Mouse (Mus musculus): Measurements from ENCODE around the gene Cbfa2t2.
"Not testable (repeated sequence)": the region's sequence is repeated elsewhere in the genome, so short reads cannot be mapped to it uniquely, and the experiment has no call there.

Gene Cbfa2t2

DNA sequence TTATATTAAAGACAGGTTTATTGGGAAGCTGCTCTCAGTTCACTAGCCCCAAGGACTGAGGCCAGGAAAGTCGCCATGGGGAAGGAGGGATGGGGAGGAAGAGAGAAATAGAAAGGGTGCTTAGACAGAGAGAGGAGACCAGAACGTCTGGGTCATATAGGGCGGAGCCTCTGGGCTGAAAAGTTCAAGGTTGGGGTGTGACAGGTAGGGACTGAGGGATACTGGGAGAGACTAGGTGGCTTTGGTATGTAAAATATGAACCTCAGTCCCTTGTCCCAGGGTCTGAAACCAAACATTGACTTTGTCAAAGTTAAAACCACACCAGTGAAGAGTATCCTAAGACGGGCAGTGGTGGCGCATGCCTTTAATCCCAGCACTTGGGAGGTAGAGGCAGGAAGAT lies 30.9 kb downstream of the Cbfa2t2 start:
- DNase-seq (ENCODE audit: low spot score in 2 of 2) = no peak

DNA sequence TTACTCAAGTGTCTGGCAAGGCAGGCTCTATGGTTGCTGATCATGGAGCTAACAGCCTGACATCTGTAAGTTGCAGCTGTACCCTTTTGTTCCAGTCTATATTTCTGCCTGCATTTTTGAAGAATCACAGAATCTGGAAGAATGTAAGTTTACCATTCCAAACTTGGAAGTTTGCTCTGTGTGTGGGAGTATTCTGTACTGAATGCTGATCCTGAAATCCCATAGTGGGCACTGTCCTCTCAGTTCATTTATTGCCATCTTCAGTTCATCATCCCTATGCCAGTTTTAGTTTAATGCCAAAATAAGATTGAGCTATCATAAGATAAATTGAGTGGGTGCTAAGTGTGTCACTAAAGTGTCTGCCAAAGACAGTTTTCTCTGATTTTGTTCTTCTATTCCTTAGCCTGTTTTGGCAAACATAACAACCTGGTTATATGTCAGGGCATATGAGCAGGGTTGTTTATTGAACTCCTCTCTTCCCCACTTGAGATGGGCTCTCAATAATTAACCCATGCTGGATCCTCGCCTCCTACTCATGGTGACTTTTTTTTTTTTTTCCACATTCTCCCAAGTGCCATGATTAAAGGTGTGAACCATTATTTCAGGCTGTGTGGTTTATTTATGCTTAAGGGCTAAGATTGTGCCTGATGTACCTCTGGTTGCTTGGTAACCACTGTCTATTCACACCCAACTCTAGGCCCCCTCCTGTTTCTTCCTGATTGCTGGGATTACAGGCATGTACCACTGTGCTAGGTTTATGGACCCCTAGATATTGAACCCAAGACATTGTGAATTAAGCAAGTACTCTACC lies 38.2 kb downstream of the Cbfa2t2 start:
- DNase-seq (ENCODE audit: low spot score in 2 of 2) = no peak

GRCm38 (mm10) chr2:154475062-154475349 lies 38.7 kb downstream of the Cbfa2t2 start:
- no peak for DNase-seq (ENCODE audit: low spot score in 2 of 2)

DNA sequence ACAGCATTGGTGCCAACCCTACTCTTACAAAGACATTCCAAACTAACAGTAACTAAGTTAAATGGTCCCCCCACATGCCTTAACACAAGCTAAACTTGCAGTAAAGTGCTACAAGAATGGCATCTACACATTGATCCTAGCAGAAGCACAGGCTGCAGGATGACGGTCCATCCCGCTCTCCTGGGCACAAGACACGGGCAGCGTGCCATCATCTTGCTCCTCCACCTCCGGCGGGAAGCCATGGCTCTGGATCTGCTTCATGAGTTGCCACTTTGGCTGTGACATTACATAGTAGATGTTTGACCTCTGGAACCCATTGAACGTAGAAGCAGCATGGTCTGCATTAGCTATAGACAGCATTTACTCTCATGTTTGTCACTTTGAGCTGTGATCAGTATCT lies 39.6 kb downstream of the Cbfa2t2 start:
- no peak for DNase-seq (ENCODE audit: low spot score in 2 of 2)

- DNase-seq (ENCODE audit: low spot score in 2 of 2) = no peak
Measured at GRCm38 (mm10) chr2:154477028-154477427, 40.7 kb downstream of the Cbfa2t2 start.

DNA sequence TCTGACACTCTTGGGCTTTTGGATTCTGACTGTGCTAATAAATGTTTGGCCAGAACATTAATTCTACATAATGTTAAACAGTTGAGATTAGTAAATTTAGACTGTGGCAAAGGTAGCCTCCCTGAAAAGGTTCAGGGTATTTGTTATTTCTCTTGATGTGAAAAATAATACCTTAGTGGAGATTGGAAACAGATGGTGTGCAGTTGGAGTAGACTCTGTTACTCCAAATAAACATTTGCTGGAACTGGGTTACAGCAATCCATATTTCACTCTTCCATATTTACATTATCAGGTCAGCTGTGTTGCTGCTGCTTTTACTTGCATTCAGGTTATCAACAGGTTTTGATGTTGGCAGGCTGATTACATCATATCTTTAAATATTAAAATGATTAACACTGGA lies 55.5 kb downstream of the Cbfa2t2 start:
- DNase-seq (ENCODE audit: low spot score in 2 of 2) = no peak

DNA sequence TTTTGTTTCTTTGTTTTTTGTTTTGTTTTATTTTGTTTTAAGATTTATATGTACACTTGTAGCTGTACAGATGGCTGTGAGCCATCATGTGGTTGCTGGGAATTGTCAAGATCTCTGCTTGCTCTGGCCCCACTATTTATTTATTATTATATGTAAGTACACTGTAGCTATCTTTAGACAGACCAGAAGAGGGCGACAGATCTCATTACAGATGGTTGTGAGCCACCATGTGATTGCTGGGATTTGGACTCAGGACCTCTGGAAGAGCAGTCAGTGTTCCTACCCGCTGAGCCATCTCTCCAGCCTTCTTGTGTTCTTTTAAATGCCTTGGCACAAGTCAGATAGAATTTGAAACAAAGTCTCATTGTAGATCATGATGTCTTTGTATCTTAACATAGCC lies 57.3 kb downstream of the Cbfa2t2 start:
- DNase-seq (ENCODE audit: low spot score in 2 of 2) = not testable (repeated sequence)

GRCm38 (mm10) chr2:154495021-154495420 lies 58.7 kb downstream of the Cbfa2t2 start:
- no peak for DNase-seq (ENCODE audit: low spot score in 2 of 2)

- no peak for DNase-seq (ENCODE audit: low spot score in 2 of 2)
Measured at GRCm38 (mm10) chr2:154498571-154498970, 62.3 kb downstream of the Cbfa2t2 start.

DNA sequence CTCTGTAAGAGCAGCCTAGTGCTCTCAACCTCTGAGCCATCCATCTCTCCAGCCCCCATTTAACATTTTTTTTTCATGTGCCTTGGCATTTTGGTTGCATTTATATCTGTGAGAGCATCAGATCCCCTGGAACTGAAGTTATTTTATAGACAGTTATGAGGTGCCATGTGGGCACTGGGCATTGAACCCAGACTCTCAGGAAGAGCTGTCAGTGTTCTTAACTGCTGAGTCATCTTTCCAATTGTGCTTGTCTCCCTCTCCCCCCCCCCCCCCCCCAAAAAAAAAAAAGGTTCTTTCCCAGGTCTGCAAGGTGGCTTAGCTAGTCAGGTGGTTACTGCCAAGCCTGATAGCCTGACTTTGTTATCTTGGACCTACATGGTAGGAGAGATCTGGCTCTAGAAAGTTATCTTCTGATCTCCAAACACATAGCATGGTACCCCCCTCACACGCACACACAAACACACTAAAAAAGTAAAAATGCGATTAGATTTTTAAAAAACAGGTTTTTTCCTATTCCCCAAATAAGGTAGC lies 63.5 kb downstream of the Cbfa2t2 start:
- no peak for DNase-seq (ENCODE audit: low spot score in 2 of 2)

GRCm38 (mm10) chr2:154500758-154501157 lies 64.5 kb downstream of the Cbfa2t2 start:
- no peak for DNase-seq (ENCODE audit: low spot score in 2 of 2)

DNA sequence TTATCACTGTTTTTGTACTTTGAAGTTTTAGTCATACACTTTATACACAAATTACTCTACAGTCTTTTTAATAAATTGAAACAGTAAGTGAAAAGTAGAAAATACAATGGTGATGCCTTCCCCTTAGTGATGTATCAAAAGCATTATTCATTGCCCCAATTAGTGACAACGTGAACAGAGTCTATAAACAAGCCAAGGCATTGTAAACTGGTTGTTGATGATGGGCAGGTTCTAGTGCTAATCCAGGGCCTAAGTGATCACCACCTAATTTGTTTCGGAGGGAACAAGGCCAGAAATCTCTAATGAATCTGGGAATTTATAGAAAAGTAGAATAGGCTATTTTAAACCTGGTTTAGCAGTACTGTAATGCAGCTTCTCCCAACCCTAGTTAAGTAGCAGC lies 70.8 kb downstream of the Cbfa2t2 start:
- DNase-seq (ENCODE audit: low spot score in 2 of 2) = no peak

- no peak for DNase-seq (ENCODE audit: low spot score in 2 of 2)
Measured at GRCm38 (mm10) chr2:154507566-154508283, 71.4 kb downstream of the Cbfa2t2 start.

- DNase-seq (ENCODE audit: low spot score in 2 of 2) = no peak
Measured at GRCm38 (mm10) chr2:154508450-154508849, 72.2 kb downstream of the Cbfa2t2 start.

DNA sequence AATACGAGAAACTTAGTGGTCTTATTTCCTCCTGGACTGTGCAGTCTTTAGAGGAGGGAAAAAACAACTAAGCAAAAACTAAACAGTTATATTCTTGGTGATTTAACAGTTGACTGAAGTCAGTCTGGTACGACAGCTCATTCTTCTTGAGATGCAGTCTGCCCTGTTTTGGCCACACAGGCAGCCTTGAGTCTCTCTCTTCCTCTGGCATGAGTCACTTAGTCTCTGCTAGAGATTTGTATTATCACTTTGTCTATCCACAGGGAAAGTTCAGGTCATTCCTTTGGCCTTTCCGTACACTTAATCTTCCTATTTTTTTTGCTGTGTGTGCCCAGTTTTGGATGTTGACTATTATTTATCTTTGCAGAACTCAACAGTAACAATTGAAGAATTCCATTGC lies 73.9 kb downstream of the Cbfa2t2 start:
- no peak for DNase-seq (ENCODE audit: low spot score in 2 of 2)

- no peak for DNase-seq (ENCODE audit: low spot score in 2 of 2)
Measured at GRCm38 (mm10) chr2:154516944-154517343, 80.7 kb downstream of the Cbfa2t2 start.

- DNase-seq (ENCODE audit: low spot score in 2 of 2) = no peak
Measured at GRCm38 (mm10) chr2:154517424-154517823, 81.1 kb downstream of the Cbfa2t2 start.

GRCm38 (mm10) chr2:154521449-154521848 lies 85.2 kb downstream of the Cbfa2t2 start:
- no peak for DNase-seq (ENCODE audit: low spot score in 2 of 2)

GRCm38 (mm10) chr2:154522334-154522733 lies 86.1 kb downstream of the Cbfa2t2 start:
- DNase-seq (ENCODE audit: low spot score in 2 of 2) = no peak

GRCm38 (mm10) chr2:154525285-154525684 lies 89.0 kb downstream of the Cbfa2t2 start:
- no peak for DNase-seq (ENCODE audit: low spot score in 2 of 2)

GRCm38 (mm10) chr2:154526531-154526930 lies 90.2 kb downstream of the Cbfa2t2 start:
- no peak for DNase-seq (ENCODE audit: low spot score in 2 of 2)

DNA sequence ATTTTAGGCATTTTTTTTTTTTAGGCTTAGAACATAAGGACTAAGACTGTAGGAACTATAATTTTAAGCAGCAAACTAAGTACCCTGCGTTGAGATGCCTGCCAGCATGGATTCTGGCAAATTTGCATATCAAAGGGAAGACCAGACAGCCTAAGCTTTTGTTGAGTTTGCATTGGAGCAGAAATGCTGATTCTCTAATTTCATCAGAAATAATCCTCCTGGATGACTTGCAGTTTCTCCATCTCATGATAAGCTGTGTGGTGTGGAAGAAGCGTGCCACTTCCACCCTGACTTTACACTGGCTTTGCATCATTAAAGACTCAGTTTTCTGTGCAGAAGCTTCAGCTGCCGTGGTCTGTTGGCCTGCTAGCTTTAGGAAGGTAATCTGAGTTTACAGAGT lies 96.6 kb downstream of the Cbfa2t2 start:
- DNase-seq (ENCODE audit: low spot score in 2 of 2) = no peak

- DNase-seq (ENCODE audit: low spot score in 2 of 2) = no peak
Measured at GRCm38 (mm10) chr2:154534704-154535270, 98.5 kb downstream of the Cbfa2t2 start.

Measured in spleen, postnatal 14 days (tissue).